Mouse (Mus musculus): Measurements from ENCODE around the gene Prkn.

Gene Prkn

GRCm38 (mm10) chr17:12029921-12030461 is 1189.8 kb downstream of the Prkn start:
- no peak for DNase-seq

DNA sequence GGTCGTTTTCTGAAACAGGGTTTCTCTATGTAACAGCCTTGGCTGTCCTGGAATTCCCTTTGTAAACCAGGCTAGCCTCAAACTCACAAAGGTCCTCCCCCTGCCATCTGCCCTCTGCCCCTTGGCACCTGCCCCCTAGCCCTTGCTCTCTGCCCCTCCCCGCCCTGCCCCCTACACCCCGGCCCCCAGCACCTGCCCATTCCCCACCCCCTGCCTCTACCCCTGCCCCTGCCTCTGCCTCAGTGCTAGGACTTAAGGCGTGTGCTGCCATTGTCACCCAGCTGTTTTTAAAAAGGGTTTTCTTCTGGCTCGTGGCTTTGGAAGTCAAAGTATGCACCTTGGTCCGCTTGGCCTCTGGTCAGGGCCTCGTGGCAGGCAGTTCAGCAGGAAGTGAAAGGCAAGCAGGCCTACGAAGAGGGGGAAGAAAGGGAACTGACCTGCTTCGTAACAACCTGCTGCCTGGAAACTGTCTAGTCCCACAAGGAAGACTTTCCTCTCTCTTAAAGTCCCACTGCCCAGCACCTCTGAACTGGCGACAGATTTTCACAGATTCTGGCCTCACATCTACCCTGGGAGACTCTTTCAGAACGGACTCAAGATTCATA is 1190.5 kb downstream of the Prkn start:
- no peak for DNase-seq

DNA sequence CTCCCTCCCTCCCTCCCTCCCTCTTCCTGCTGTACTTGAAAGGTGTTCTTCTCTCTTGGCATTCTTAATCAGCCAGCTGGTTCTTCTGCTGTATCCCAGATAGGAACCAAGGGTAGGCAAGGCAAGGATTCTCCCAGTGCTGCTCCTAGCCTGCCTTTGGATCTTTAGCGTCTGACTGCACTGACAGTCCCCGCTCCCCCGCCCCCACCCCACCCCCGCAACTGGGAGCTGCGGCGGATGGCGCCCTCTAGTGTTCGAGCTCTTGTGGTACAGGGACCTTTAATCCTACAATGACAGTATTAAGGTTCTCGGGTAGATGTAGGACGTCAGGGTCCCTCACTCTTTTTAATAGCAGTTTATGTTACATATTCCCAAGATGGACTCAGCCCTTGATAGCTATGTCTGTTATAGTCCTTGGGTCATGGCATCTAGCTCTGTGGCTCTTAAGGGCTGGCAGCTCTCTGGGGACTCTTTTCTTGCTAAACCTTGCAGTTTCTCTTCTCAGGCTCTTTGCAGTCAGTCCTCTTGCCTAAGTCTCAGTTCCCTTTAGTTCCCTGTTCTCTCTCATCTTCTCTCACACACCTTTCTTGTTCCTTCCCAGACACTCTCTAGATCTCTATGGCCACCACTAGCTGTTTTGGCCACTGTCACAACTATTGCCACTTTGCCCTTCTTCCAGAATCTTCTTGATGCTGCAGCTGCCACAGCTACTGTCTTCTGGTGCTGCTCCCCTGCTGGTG is 1191.2 kb downstream of the Prkn start:
- DNase-seq = peak; percentile 71

- DNase-seq = no peak
These were observed 1192.0 kb downstream of the Prkn start for GRCm38 (mm10) chr17:12032014-12032791.

DNA sequence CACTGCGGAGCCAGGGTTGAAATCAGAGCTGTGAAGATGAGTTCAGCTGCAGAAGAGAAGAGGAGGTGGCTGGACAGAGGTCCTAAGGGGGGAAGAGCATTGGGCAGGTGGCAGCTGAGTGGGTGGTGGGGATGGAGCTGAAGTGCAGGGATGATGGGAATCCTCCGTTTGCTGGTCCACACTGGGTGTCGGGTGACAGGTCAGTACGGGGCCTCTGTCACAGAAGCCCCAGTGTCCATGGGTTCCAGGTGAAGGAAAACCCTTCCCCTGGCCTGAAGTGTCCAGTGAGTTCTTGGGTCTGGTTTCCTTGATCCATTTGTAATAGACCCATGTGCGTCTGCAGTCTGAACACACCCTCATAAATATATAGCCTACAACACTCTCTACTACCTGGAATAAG is 1195.2 kb downstream of the Prkn start:
- DNase-seq = no peak

GRCm38 (mm10) chr17:12036205-12036604 is 1196.0 kb downstream of the Prkn start:
- peak; percentile 82 for DNase-seq

- DNase-seq = no peak
These were observed 1196.9 kb downstream of the Prkn start for GRCm38 (mm10) chr17:12037065-12037464.

- no peak for DNase-seq
These were observed 1197.4 kb downstream of the Prkn start for GRCm38 (mm10) chr17:12037574-12037973.

DNA sequence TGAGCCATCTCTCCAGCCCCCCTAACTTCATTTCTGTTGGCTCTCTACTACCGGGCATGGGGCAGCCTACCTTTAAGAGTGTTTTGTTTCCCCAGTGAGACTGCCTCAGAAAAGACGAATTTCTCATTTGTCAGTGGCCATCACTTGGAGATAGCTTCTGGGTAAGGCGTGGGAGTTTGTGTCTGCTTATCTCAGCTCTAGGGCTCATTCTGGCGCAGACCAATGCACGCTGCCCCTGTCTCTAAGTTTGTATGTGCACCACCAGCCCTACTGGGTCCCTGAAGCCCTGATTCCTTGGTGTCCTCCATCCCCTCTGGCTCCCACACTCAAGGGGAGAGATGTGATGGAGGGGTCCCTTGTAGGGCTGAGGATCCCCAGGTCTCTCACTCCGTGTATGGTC is 1198.3 kb downstream of the Prkn start:
- no peak for DNase-seq

DNA sequence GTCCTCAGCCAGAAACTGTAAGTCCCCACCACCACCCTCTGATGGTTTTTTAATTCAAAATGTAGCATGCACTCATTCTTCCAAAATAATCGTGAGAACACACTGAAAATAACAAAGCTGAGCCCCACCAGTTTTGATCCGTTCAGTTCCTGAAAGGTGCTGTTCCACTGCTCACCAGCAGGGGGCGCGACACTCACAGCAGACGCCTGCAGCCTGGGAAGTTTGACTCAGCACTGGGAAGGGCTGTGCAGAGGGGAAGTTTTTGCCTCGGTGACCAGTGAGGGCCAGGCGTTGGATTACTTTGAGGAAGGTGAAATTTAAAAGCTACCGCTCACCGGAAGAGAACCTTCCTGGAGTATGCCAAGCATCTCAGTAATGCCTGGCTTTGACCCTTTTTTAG is 1199.0 kb downstream of the Prkn start:
- peak; percentile 88 for DNase-seq

DNA sequence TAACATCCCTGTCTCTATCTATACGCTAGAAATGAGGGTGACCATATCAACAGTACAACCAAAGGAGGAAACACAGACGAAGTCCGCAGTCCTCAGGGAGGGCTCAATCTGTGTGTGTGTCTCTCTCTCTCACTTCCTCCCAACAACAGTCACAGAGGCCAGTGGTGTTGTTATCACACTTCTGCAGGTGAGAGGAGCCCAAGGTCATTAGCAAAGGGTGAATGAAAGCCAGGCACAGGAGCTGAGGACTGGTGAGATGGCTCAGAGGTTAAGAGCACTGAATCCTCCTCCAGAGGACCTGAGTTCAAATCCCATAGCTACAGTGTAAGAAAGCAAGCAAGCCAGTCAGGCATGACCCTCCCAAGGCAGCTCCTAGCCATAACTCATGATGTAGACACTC is 1199.7 kb downstream of the Prkn start:
- no peak for DNase-seq

GRCm38 (mm10) chr17:12040546-12040945 is 1200.4 kb downstream of the Prkn start:
- DNase-seq = no peak

DNA sequence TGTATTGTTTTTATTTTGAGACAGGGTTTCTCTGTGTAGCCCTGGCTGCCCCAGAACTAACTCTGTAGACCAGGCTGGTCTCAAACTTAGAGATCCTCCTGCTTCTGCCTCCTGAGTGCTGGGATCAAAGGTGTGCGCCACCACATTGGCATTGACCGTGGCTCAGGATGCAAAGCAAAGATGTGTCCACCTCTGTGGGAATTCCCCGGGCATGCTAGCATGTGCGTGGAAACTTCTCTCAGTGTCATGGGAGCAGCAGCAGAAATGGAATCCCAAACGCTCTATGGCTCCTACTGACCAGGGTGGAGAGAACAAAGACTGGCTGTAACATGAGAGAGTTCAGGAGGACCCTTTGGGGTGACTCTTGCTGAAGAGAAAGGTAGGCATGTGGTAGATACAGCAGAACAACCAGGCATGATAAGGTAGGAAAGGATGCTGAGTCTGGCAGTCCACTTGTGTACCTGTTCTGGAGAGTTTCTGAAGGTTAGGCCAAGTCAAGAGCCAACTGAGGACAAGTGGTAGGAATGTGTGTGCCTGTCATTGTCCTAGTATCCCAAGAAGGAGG is 1201.0 kb downstream of the Prkn start:
- no peak for DNase-seq

DNA sequence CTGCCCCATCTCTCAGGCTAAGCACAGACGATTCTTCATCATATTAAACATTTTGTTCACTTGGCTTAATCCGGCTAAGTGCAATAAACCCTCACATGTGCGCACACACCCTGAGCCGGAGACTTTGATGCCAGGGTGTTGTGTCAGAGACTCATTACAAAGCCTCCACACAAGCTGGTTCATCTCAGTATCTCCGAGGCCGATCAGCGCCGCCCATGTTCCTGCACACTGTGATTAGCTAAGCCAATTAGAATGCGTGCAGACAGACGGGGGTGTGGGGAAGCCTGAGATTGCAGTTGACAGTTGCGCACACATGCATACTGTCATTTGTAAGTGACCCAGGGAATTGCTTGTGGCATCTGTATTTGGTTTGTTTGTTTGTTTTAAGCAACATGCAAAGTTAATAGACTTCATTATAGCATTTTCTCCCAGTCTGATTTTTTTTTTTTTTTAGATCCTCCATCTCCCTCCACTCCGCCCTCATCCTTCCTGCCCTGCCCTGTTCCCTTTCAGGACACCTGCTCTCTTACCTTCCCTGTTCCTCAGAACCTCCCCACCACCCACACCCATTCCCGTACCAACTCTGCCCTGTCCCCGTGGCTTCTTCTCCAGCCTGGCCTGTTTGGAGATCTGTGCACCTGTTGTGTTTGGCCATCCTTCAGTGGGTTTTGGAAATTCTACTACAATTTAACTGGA is 1202.5 kb downstream of the Prkn start:
- peak; percentile 49 for DNase-seq

DNA sequence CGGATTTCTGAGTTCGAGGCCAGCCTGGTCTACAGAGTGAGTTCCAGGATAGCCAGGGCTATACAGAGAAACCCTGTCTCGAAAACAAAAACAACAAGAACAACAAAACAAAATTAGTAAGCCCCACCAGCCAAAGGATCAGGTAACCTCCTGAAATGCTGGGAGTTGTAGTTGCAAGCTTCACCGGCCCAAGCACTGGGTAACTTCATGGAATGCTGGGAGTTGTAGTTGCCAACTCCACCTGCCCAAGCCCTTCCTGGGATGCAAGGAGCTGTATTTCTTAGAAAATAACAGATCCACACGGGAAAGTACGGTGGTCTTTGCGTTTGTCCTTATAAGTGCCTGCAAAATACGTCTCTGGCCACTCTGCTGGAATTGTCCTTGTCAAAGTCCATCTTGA is 1204.0 kb downstream of the Prkn start:
- no peak for DNase-seq

DNA sequence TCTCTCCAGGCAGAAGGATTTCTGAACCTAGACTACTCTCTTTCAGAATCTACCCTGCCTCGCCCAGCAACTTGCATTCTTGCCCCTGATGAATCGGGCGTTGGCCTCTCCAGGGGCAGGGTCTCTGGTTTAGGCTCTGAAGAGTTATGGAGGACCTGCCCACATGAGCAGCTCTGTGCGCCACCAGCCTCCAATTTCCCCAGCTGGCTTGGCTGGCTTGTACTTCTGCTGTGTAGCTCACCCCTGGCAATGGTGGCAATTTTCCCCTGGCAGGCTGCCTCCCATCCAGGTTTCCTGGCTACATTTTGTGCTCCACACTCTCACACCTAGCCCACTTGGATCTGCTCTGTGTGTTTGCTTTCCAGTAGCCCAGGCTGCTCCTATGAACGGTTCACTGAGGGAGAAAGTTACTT is 1205.7 kb downstream of the Prkn start:
- peak; percentile 27 for DNase-seq

DNA sequence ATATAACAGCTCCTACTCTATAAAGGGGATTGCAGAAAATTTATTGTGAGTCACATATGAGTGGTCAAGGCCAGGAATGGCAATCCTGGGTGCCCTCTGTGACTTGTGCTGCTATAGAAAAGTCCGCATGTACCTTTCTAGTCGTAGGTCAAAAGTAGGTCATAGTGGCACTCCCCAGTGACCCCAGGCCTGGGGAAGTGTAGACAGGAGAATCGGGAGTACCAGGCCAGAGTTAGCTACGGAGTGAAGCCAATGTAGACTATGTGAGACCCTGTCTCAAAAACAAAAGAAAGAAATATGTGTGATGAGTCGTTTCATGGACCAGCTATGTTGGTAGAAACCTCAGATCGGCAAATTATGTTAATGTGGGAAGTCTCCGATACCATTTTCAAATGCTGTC is 1206.8 kb downstream of the Prkn start:
- DNase-seq = no peak

DNA sequence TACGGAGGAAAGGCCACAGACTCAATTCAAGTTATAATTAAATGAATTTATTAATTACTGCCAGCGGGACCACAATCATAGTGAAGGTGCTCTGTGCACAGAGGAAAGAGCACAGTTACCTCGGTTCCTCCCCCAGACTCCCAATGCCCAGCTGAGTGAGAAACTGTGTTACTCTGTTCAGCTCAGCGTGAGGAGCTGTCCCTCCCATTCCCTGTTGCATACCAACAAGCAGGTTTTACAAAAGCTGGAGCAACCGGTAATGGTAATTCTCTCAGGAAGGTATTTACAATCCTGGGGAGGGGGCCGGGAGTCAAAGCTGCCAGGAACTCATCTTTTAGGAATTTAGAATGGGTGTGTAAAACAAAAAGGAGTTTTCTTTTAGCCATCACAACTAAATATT is 1207.3 kb downstream of the Prkn start:
- no peak for DNase-seq

GRCm38 (mm10) chr17:12048695-12049490 is 1208.7 kb downstream of the Prkn start:
- no peak for DNase-seq

- no peak for DNase-seq
These were observed 1210.1 kb downstream of the Prkn start for GRCm38 (mm10) chr17:12050261-12050660.

GRCm38 (mm10) chr17:12051031-12051430 is 1210.8 kb downstream of the Prkn start:
- no peak for DNase-seq

DNA sequence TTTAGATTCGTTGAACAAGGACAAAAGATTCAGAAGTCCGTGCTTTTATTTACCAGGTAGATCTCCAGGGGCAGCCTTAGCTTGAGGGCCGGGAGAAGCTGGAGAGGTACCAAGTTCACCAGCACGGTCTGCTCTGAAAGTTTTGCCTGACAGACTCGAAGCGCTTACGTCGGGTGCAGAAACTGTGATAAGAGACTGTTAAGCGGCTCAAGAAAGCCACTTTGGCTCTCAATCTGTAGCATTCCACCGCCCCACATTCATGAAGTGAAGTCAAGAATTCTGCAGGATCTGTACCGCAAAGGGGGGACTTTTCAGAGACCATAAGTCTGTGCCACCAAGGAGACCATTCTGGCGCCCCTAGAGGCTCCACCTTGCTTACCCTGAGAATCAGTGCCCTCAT is 1212.5 kb downstream of the Prkn start:
- DNase-seq = peak; percentile 40
